Mouse (Mus musculus) CH12.LX (cell line): ENCODE measurements around the gene Gldn. TPM values are rescaled to one million over a fixed set of nuclear protein-coding genes. Genes with fewer than 3 reads are reported as not detected.

Source experiments
- polyA plus RNA-seq: library from polyadenylated mRNA; unstranded; fragments of >175 nt; gene quantifications from 2 replicates; pipeline ENCODE4 v1.2.1, GENCODE M21; 2012; ENCODE audit warnings: low read depth; ENCODE audit not compliant: insufficient read length
- total RNA-seq, 2 experiments: library from RNA; depleted of rRNA; stranded (reverse); fragments of 300-350 nt in 1 of 2; fragments of >200 nt in 1 of 2; gene quantifications; 2 replicates each; pipeline ENCODE4 v1.2.3; 2012 to 2014

Gldn gene
- total and polyA plus RNA-seq, 3 experiments, result not detected

Other genes starting within 250 kb of the Gldn start
- not detected in 2 replicates for gene Tnfaip8l3, start 218.1 kb upstream of the Gldn start, total RNA-seq (2012; rRNA removed)
- not detected in 2 replicates for gene Tnfaip8l3, start 218.1 kb upstream of the Gldn start, total RNA-seq (2014; rRNA removed)
- gene Tnfaip8l3, start 218.1 kb upstream of the Gldn start, polyA plus RNA-seq, result not detected in 2 replicates
- not detected in 2 replicates for gene Cyp19a1, start 18.4 kb upstream of the Gldn start, total RNA-seq (2012; rRNA removed)
- not detected in 2 replicates for gene Cyp19a1, start 18.4 kb upstream of the Gldn start, total RNA-seq (2014; rRNA removed)
- gene Cyp19a1, start 18.4 kb upstream of the Gldn start, polyA plus RNA-seq, result not detected in 2 replicates
- 20.1 and 23.7 TPM in 2 replicates for gene Dmxl2, start 215.1 kb downstream of the Gldn start, total RNA-seq (2012; rRNA removed)
- gene Dmxl2, start 215.1 kb downstream of the Gldn start, total RNA-seq (2014; rRNA removed), result 21.8 and 24.2 TPM in 2 replicates
- gene Dmxl2, start 215.1 kb downstream of the Gldn start, polyA plus RNA-seq, result 22.5 and 26.6 TPM in 2 replicates